Mouse (Mus musculus) right cerebral cortex, adult 18-20 months (tissue): ENCODE results near the gene Birc5.

ENCODE experiments used
- DNase-seq: peaks from one replicate; pipeline ENCODE4 v3.0.0; 2022; ENCODE audit warnings: mixed read lengths

Birc5 gene

GRCm38 (mm10) chr11:117857462-117857861, 8.4 kb downstream of the Birc5 start:
- DNase-seq: no peak

GRCm38 (mm10) chr11:117858392-117858791, 9.3 kb downstream of the Birc5 start:
- no peak for DNase-seq

DNA sequence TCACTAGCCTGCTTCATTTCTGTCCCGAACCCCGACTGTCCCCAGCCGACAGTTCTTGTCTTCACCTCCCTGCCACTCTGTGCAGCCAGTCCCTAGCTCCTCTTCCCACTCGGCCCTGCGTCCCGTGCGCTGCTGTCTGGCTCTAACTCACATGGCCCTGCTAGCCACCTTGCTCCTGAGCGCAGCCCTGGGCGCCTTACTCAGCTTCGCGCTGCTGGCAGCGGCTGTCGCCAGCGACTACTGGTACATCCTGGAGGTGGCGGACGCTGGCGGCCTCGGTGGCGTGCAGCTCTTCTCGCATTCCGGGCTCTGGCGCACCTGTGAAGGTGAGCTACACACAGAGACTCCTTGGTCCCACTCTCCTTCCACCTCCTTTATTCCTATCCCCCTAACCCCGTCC, 11.6 kb downstream of the Birc5 start, which contains the start of gene Tmem235:
Tmem235 (plus strand) TSS at position 152 of the 400 bp plus-strand sequence.
- no peak for DNase-seq

- DNase-seq: no peak
These were observed 14.3 kb downstream of the Birc5 start for GRCm38 (mm10) chr11:117863174-117863856.

GRCm38 (mm10) chr11:117864805-117865204, 15.8 kb downstream of the Birc5 start:
- no peak for DNase-seq

DNA sequence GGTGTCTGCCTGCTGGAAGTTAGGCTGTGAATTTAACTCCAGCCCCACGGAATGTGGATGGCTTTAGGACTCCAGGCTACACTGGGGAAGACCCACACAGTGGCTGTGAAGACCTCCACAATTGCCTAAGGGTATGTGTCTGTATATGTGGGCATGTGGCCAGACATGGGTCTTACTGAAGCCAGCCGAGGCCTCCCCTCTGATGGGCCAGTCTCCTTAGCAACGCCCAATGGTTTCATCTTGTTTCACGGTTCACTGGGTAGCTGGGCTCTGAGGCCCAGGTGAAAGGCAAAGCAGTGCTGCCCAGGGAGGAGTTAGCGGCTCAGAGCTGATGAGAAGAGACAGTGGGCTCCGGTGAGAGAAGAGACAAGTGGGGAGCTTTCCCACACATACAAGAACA, 16.9 kb downstream of the Birc5 start:
- no peak for DNase-seq

- peak; percentile 74 for DNase-seq
These were observed 21.8 kb downstream of the Birc5 start for GRCm38 (mm10) chr11:117870688-117871365.

- DNase-seq: no peak
These were observed 22.3 kb downstream of the Birc5 start for GRCm38 (mm10) chr11:117871376-117871775.

- no peak for DNase-seq
These were observed 23.0 kb downstream of the Birc5 start for GRCm38 (mm10) chr11:117871911-117872584.

DNA sequence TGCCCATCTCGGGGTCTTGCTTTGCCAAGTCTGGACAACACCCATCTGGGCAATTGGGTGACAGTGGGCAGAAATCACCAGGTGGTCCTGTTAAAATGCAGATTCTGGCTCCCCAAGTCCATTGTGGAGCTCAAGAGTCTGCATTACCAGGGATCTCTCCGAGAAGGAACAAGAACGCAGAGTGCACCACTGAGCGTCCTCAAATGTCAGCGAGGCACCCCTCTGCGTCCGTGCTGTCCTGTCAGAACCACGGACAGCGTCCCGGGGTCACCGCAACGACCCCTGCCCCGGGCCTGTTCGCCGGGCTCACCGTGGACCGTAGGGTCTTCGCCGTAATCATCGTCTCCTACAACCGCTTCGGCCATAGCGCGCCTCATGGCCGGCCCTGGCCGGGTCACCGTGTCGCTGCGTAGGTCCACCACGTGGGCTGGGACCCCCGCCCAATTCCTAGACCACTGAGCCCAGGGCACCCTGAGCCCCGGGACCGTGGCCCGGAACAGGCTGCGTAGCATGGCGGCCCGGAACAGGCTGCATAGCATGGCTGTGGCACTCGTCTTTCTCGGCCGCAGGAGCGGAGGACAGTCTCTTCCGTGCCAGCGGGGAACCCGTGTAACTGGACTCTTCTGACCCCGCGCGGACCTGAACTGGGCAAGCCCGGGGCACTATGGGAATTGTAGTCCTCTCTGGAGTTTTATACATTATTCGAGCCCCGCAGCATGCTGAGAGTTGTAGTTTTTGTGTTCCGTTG, 24.0 kb downstream of the Birc5 start, which contains the start of gene Tha1:
Tha1 (minus strand) TSS at position 621 of the 748 bp plus-strand sequence.
- DNase-seq: peak; percentile 87

DNA sequence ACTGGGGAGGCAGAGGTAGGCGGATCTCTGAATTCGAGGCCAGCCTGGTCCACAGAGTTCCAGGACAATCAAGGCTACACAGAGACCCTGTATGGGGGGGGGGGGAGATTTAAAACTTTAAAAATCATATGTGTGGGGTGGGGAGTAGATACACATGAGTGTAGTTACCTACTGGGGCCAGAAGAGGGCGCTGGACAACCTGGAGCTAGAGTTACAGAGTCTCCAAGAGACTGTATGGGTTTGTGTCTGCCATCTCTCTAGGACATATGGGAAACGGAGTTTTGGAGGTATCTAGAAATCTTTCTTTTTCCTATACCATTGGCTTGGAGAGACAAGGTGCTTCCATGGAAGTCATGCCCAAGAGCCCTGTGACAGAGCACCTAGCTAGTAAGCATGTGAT, 25.4 kb downstream of the Birc5 start:
- DNase-seq: no peak

DNA sequence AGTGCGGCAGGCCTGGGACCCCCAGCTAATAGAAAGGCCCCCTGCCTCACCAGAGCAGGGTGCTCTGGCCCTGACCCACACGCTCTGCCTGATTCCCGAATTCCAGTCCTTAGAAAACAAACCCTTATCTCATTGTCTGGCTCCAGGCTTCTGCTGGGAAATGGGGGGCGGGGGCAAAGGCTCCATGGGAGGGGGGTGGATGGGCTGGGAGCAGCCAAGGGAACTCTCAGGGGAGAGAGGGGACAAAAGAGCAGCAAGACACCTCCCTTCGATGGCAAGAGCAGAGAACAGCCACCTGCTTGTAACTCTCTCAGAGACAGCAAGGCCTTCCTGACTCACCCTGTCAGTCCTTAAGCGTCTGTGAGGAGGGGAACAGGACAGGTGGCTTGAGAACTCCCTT, 26.6 kb downstream of the Birc5 start:
- no peak for DNase-seq

- no peak for DNase-seq
These were observed 29.1 kb downstream of the Birc5 start for GRCm38 (mm10) chr11:117877917-117878745.

- no peak for DNase-seq
These were observed 29.8 kb downstream of the Birc5 start for GRCm38 (mm10) chr11:117878892-117879291.

DNA sequence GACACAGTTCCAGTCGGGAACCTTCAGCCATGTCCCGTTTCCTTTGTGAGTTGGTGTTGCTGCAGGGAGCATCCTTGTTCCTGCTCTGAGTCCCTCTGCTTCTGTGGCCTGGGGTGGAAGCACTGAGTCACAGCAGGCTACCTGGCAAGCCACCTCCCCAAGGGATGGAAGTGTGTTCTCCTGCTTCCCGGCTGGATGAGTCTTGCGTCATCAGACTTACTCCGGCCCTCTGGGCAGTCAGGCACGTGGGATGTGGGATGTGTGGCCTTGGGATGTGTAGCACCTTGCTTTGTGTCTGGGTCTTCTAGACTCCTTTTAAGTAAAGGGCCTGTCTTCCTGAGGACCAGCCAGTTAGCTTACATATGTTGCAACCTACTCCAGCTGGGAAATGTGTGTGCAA, 30.6 kb downstream of the Birc5 start:
- DNase-seq: no peak

DNA sequence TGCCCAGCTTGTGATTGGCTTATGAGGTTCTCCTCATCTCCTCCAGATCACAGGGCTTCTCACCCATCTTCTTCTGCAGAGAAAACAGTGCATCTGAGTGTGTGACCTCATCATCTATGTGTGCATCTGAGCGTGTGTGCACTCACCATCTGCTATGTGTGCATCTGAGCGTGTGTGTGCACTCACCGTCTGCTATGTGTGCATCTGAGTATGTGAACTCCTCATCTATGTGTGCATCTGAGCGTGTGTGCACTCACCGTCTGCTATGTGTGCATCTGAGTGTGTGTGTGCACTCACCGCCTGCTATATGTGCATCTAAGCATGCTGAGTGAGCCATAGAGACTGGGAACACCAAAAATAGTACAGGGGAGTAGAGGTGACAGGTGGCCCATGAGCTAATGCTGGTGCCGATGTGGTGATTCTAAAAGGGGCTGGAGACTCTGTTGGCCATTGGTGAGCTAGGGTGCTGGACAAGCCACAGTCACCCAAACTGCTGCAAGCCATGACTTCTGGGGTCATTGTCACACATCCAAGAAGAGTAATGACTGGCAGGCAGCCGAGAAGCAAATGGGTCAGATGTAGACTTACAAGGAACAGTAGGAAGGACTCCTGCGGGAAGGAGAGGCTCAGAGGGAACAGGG, 31.4 kb downstream of the Birc5 start:
- no peak for DNase-seq

- no peak for DNase-seq
These were observed 31.9 kb downstream of the Birc5 start for GRCm38 (mm10) chr11:117880977-117881358.

- no peak for DNase-seq
These were observed 32.7 kb downstream of the Birc5 start for GRCm38 (mm10) chr11:117881787-117882186.

DNA sequence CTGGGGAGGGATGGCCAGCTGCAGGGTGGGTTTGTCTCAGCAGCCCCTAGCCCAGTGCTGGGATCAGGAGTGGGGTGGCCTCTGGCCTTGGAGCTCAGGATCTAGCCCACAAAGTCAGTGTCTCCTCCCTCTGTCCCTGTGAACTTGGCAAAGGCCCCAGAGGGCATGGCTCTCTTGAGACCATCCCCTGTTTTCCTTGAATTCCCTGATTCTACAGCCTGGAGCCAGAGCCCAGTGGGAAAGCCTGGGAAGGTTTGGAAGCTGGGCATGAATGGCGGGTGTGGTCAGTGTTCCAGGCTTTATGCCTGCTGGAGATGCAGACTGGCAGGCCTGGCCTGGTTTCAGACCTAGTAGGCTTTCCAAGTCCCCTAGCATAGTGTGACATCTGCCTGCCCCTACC, 33.2 kb downstream of the Birc5 start:
- DNase-seq: no peak

GRCm38 (mm10) chr11:117886000-117886399, 36.9 kb downstream of the Birc5 start:
- DNase-seq: no peak

GRCm38 (mm10) chr11:117888168-117888852, 39.3 kb downstream of the Birc5 start:
- DNase-seq: no peak
